In the genomic region with DNA sequence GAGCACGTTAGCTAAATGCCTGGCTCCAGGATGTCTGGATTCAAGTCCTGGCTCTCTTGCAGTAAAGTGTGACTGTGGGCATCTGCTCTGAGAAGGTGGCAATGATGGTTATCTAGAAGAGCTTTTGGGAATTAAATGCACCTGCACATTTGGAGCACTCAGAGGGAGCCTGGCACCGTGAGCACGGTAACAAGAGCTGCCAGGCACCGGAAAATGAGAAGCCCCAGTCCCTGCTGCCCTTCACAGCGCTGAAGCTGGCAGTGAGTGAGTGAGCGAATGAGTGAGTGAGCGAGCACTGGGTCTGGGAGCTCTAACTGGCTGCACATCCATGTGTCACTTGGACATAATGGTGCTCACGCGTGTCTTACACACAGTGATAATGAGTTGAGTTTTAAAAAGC, we compare ENCODE assay signal across 17 mouse cellular contexts. TPM values are rescaled to one million over a fixed set of nuclear protein-coding genes. Genes with fewer than 3 reads are reported as not detected.
A peak's percentile ranks its signal among the peaks of the same experiment; 100 is the strongest.
DNase-seq lines count a peak whose midpoint lies in the region; ATAC-seq and TF ChIP-seq lines count a peak whose summit lies in the region.
"Had no signal": no experiment of that assay in that cellular context is flagged by ENCODE, and none has a peak within 500 bp of the region (broad histone marks: within the 10 kb centered on the region; RNA-seq: fewer than 3 reads in every experiment).

No protein-coding gene starts in this region.

- WGBS in limb, embryonic 13.5 days, result 74% methylated on average over 9 of the region's 9 CpGs
- 81% methylated on average over 9 of the region's 9 CpGs for WGBS in liver, embryonic 12.5 days (ENCODE audit: insufficient replicate concordance)

- peaks cover 43% of the 10 kb centered on the region for H3K4me1 ChIP-seq in limb, embryonic 13.5 days
- H3K4me1 ChIP-seq in liver, embryonic 12.5 days, result 0 out of 2 replicates have a peak, but pooled peaks cover 7% of the 10 kb centered on the region
- H3K4me1 ChIP-seq: neural tube, embryonic 12.5 days had no signal

- DNase-seq in gastrocnemius, adult 2 months, result peak; percentile 60
- DNase-seq in gastrocnemius, postnatal 14 days, result no peak
- DNase-seq in layer of hippocampus, adult 2 months (ENCODE audit: low spot score in 2 of 2), result no peak
- no peak for DNase-seq in layer of hippocampus, adult 18-20 months (ENCODE audit: low spot score in 2 of 2)
- peak; percentile 77 for DNase-seq in cerebellum, adult 9-11 months
- no peak for DNase-seq in frontal cortex, postnatal 14 days (ENCODE audit: low spot score in 2 of 2)
- DNase-seq: adrenal gland, adult 8-10 months; heart, adult 18-20 months; heart, postnatal 36 days; kidney, adult 2 months; kidney, postnatal 36 days; lung, adult 18-20 months had no signal

- peak overlapping the region; percentile 25 for H3K9ac ChIP-seq in limb, embryonic 13.5 days
- H3K9ac ChIP-seq in liver, embryonic 12.5 days, result no peak overlapping the region
- H3K9ac ChIP-seq: neural tube, embryonic 12.5 days had no signal

- H3K27ac ChIP-seq in gastrocnemius, adult 2 months, result peak overlapping the region; percentile 77
- peak overlapping the region; percentile 44; the same call in 1 of the 2 replicates for H3K27ac ChIP-seq in layer of hippocampus, adult 2 months
- no peak overlapping the region for H3K27ac ChIP-seq in limb, embryonic 13.5 days
- no peak overlapping the region for H3K27ac ChIP-seq in liver, embryonic 12.5 days
- H3K27ac ChIP-seq: neural tube, embryonic 12.5 days had no signal

- ATAC-seq in limb, embryonic 13.5 days (ENCODE audit: low FRiP score, low read depth), result no peak
- no peak for ATAC-seq in liver, embryonic 12.5 days
- ATAC-seq: hindbrain, embryonic 16.5 days had no signal

- intact Hi-C loops in gastrocnemius, adult 2 months (cut with DNase I), result no loop called here
- intact Hi-C loops in gastrocnemius, postnatal 14 days (cut with DNase I; ENCODE audit: low total_unique reads), result no loop called here

- TF ChIP-seq CTCF in gastrocnemius, adult 2 months (IDR thresholded peaks at IDR 0.05), result no peak
- TF ChIP-seq CTCF in layer of hippocampus, adult 2 months (conservative IDR thresholded peaks at IDR 0.05), result no peak

- H3K9me3 ChIP-seq in limb, embryonic 13.5 days, result no peaks in the 10 kb centered on the region
- H3K9me3 ChIP-seq in liver, embryonic 12.5 days (replicated peaks), result no peaks in the 10 kb centered on the region
- H3K9me3 ChIP-seq: neural tube, embryonic 12.5 days had no signal

- H3K27me3 ChIP-seq in limb, embryonic 13.5 days, result no peaks in the 10 kb centered on the region
- H3K27me3 ChIP-seq in liver, embryonic 12.5 days (replicated peaks), result no peaks in the 10 kb centered on the region
- H3K27me3 ChIP-seq: neural tube, embryonic 12.5 days had no signal

- no peak overlapping the region for H3K4me3 ChIP-seq in gastrocnemius, adult 2 months
- H3K4me3 ChIP-seq in layer of hippocampus, adult 2 months, result no peak overlapping the region
- no peak overlapping the region for H3K4me3 ChIP-seq in limb, embryonic 13.5 days
- no peak overlapping the region for H3K4me3 ChIP-seq in liver, embryonic 12.5 days
- H3K4me3 ChIP-seq: forebrain, embryonic 10.5 days; neural tube, embryonic 12.5 days had no signal

- no peak overlapping the region for H3K4me2 ChIP-seq in limb, embryonic 13.5 days (replicated peaks)
- no peak overlapping the region for H3K4me2 ChIP-seq in liver, embryonic 12.5 days
- H3K4me2 ChIP-seq: neural tube, embryonic 12.5 days had no signal

- no peaks in the 10 kb centered on the region for H3K36me3 ChIP-seq in limb, embryonic 13.5 days
- H3K36me3 ChIP-seq in liver, embryonic 12.5 days, result no peaks in the 10 kb centered on the region
- H3K36me3 ChIP-seq: forebrain, embryonic 10.5 days; neural tube, embryonic 12.5 days had no signal

RNA-seq across cellular contexts. Expression of a gene that starts 34.7 kb away (rescaled TPM):
- total RNA-seq in gastrocnemius, adult 2 months (2021), result 10 to 100 TPM; 25.5 to 42.7 TPM
- 10 to 100 TPM; 29.7 to 34.8 TPM for total RNA-seq in gastrocnemius, postnatal 14 days (2021)
- 10 to 100 TPM; 25.6 to 26.4 TPM for total RNA-seq in layer of hippocampus, adult 2 months (2021)
- total RNA-seq in layer of hippocampus, adult 18-20 months (2021), result 10 to 100 TPM; 23.7 to 27.3 TPM
- polyA plus RNA-seq in limb, embryonic 13.5 days (2015; fragmentation: Nextera tagmentation; extraction: Ambion mirVana), result 13.2 and 14.0 TPM in 2 replicates
- polyA plus RNA-seq in liver, embryonic 12.5 days (2016; fragmentation: Nextera tagmentation; extraction: Ambion mirVana), result 0.94 and 1.2 TPM in 2 replicates

Comparison
In these comparisons a context has a peak if more than half of its experiments do, and no peak if none do; other contexts are left out.
1. DNase-seq: peak in gastrocnemius, adult 2 months (single experiment) and cerebellum, adult 9-11 months (single experiment); none in gastrocnemius, postnatal 14 days (single experiment), layer of hippocampus, adult 2 months (0 of 2), layer of hippocampus, adult 18-20 months (0 of 2) and frontal cortex, postnatal 14 days (0 of 2).
2. H3K27ac ChIP-seq: peak in gastrocnemius, adult 2 months (single experiment) and layer of hippocampus, adult 2 months (single experiment); none in limb, embryonic 13.5 days (single experiment) and liver, embryonic 12.5 days (single experiment).